Mouse (Mus musculus): ENCODE data around the gene Gas8. TPM values are rescaled to one million over a fixed set of nuclear protein-coding genes. Genes with fewer than 3 reads are reported as not detected.

The Gas8 gene
- 12.5 and 17.9 TPM in 2 replicates for polyA plus RNA-seq (2015; fragmentation: Nextera tagmentation; extraction: Ambion mirVana)

GRCm38 (mm10) chr8:123518667-123519066, at the start of gene Gas8:
Gene Gas8, plus strand, starts transcription at chr8:123518834.

GRCm38 (mm10) chr8:123477737-123478258, 40.8 kb upstream of the Gas8 start, which contains the start of gene Afg3l1:
Gene Afg3l1, plus strand, starts transcription at chr8:123477903.

GRCm38 (mm10) chr8:123514781-123515539, 3.7 kb upstream of the Gas8 start, which contains the start of gene Dbndd1:
Gene Dbndd1, minus strand, starts transcription at chr8:123515463.

Other genes starting within 250 kb of the Gas8 start
- gene Fanca, start 200.3 kb upstream of the Gas8 start, polyA plus RNA-seq (2015; fragmentation: Nextera tagmentation; extraction: Ambion mirVana), result 5.5 and 11.5 TPM in 2 replicates
- 4.2 and 6.7 TPM in 2 replicates for gene Spire2, start 186.1 kb upstream of the Gas8 start, polyA plus RNA-seq (2015; fragmentation: Nextera tagmentation; extraction: Ambion mirVana)
- 127 and 188 TPM in 2 replicates for gene Tcf25, start 145.1 kb upstream of the Gas8 start, polyA plus RNA-seq (2015; fragmentation: Nextera tagmentation; extraction: Ambion mirVana)
- gene Mc1r, start 111.7 kb upstream of the Gas8 start, polyA plus RNA-seq (2015; fragmentation: Nextera tagmentation; extraction: Ambion mirVana), result 0.05 TPM in 1 of 2 replicates, not detected in the other
- gene Tubb3, start 107.4 kb upstream of the Gas8 start, polyA plus RNA-seq (2015; fragmentation: Nextera tagmentation; extraction: Ambion mirVana), result 93.9 and 334 TPM in 2 replicates
- 21.8 and 22.2 TPM in 2 replicates for gene Def8, start 95.3 kb upstream of the Gas8 start, polyA plus RNA-seq (2015; fragmentation: Nextera tagmentation; extraction: Ambion mirVana)
- 22.6 and 45.2 TPM in 2 replicates for gene Afg3l1, start 40.9 kb upstream of the Gas8 start, polyA plus RNA-seq (2015; fragmentation: Nextera tagmentation; extraction: Ambion mirVana)
- gene Dbndd1, start 3.4 kb upstream of the Gas8 start, polyA plus RNA-seq (2015; fragmentation: Nextera tagmentation; extraction: Ambion mirVana), result 2.8 and 7.5 TPM in 2 replicates
- gene Rhou, start 135.1 kb downstream of the Gas8 start, polyA plus RNA-seq (2015; fragmentation: Nextera tagmentation; extraction: Ambion mirVana), result 6.7 and 10.9 TPM in 2 replicates

All from adrenal gland, postnatal 0 days (tissue).